In genomic region chr1:135523780-135524517, GRCm38 (mm10) we compare ENCODE assay signal across 12 mouse cellular contexts.
A peak's percentile ranks its signal among the peaks of the same experiment; 100 is the strongest.
DNase-seq lines count a peak whose midpoint lies in the region; ATAC-seq lines count a peak whose summit lies in the region.
"Had no signal": no experiment of that assay in that cellular context is flagged by ENCODE, and none has a peak within 500 bp of the region (broad histone marks: within the 10 kb centered on the region; RNA-seq: fewer than 3 reads in every experiment).

No protein-coding gene starts in this region.

- H3K4me2 ChIP-seq in hindbrain, embryonic 16.5 days (ENCODE audit: low read length): no peak overlapping the region
- no peak overlapping the region for H3K4me2 ChIP-seq in hindbrain, embryonic 14.5 days (replicated peaks)
- H3K4me2 ChIP-seq in heart, embryonic 12.5 days: peak overlapping the region; percentile 19
- peak overlapping the region; percentile 22; the same call in 1 of the 2 replicates for H3K4me2 ChIP-seq in stomach, embryonic 14.5 days (replicated peaks; ENCODE audit: low read depth, low read length)
- H3K4me2 ChIP-seq: neural tube, embryonic 13.5 days had no signal

- 0 out of 2 replicates have a peak, but pooled peaks have one; percentile 18 for ATAC-seq in hindbrain, embryonic 16.5 days
- no peak for ATAC-seq in hindbrain, embryonic 14.5 days (ENCODE audit: low FRiP score)
- ATAC-seq in megakaryocyte, adult 5-6 weeks (ENCODE audit: poor library complexity, severe bottlenecking): no peak
- ATAC-seq in heart, embryonic 12.5 days (ENCODE audit: insufficient number of reproducible peaks, low FRiP score): peak; percentile 74
- peak; percentile 57; the same call in 1 of the 2 replicates for ATAC-seq in stomach, embryonic 14.5 days (ENCODE audit: insufficient number of reproducible peaks, insufficient read depth, low FRiP score, low read depth)
- ATAC-seq: inflammation-experienced regulatory T-cells, adult 6 months had no signal

- peaks cover 8% of the 10 kb centered on the region for H3K36me3 ChIP-seq in hindbrain, embryonic 16.5 days (ENCODE audit: control insufficient read depth, insufficient read depth, low read length)
- peaks cover 9% of the 10 kb centered on the region for H3K36me3 ChIP-seq in hindbrain, embryonic 14.5 days (replicated peaks; ENCODE audit: control insufficient read depth, insufficient read depth)
- H3K36me3 ChIP-seq in megakaryocyte, embryonic 14.5 days (replicated peaks; ENCODE audit: low read length): peaks cover 63% of the 10 kb centered on the region
- H3K36me3 ChIP-seq in heart, embryonic 12.5 days: peaks cover 19% of the 10 kb centered on the region
- H3K36me3 ChIP-seq in stomach, embryonic 14.5 days (ENCODE audit: control insufficient read depth, insufficient read depth, low read length): no peaks in the 10 kb centered on the region

- H3K4me3 ChIP-seq in hindbrain, embryonic 16.5 days (ENCODE audit: low read length): no peak overlapping the region
- H3K4me3 ChIP-seq in hindbrain, embryonic 14.5 days (replicated peaks; ENCODE audit: low read length): no peak overlapping the region
- peak overlapping the region; percentile 14 for H3K4me3 ChIP-seq in megakaryocyte, embryonic 14.5 days (replicated peaks)
- H3K4me3 ChIP-seq in heart, embryonic 12.5 days: no peak overlapping the region
- no peak overlapping the region for H3K4me3 ChIP-seq in stomach, embryonic 14.5 days (ENCODE audit: low read depth, low read length)
- H3K4me3 ChIP-seq: neural tube, embryonic 13.5 days had no signal

- WGBS in hindbrain, embryonic 16.5 days: 73% methylated on average over 12 of the region's 12 CpGs
- WGBS in hindbrain, embryonic 14.5 days: 83% methylated on average over 12 of the region's 12 CpGs
- 33% methylated on average over 12 of the region's 12 CpGs for WGBS in heart, embryonic 12.5 days
- 21% methylated on average over 12 of the region's 12 CpGs for WGBS in stomach, embryonic 14.5 days

- H3K9ac ChIP-seq in hindbrain, embryonic 16.5 days (ENCODE audit: low read depth, low read length): no peak overlapping the region
- H3K9ac ChIP-seq in hindbrain, embryonic 14.5 days: no peak overlapping the region
- no peak overlapping the region for H3K9ac ChIP-seq in heart, embryonic 12.5 days
- H3K9ac ChIP-seq in stomach, embryonic 14.5 days (replicated peaks; ENCODE audit: low read depth, low read length): no peak overlapping the region
- H3K9ac ChIP-seq: neural tube, embryonic 13.5 days had no signal

- H3K4me1 ChIP-seq in hindbrain, embryonic 16.5 days (ENCODE audit: control insufficient read depth, insufficient read depth, low read depth, low read length): peaks cover 7% of the 10 kb centered on the region
- H3K4me1 ChIP-seq in hindbrain, embryonic 14.5 days (replicated peaks; ENCODE audit: control insufficient read depth, insufficient read depth, low read length): peaks cover 13% of the 10 kb centered on the region
- peaks cover 13% of the 10 kb centered on the region for H3K4me1 ChIP-seq in megakaryocyte, embryonic 14.5 days
- peaks cover 29% of the 10 kb centered on the region for H3K4me1 ChIP-seq in heart, embryonic 12.5 days (replicated peaks)
- H3K4me1 ChIP-seq in stomach, embryonic 14.5 days (ENCODE audit: control insufficient read depth, insufficient read depth, low read length): peaks cover 20% of the 10 kb centered on the region

- H3K27ac ChIP-seq in hindbrain, embryonic 16.5 days (ENCODE audit: low read depth, low read length): no peak overlapping the region
- H3K27ac ChIP-seq in hindbrain, embryonic 14.5 days: no peak overlapping the region
- peak overlapping the region; percentile 90 for H3K27ac ChIP-seq in heart, embryonic 12.5 days (ENCODE audit: poor library complexity, severe bottlenecking)
- H3K27ac ChIP-seq in stomach, embryonic 14.5 days (ENCODE audit: low read length): peak overlapping the region; percentile 85
- H3K27ac ChIP-seq: macrophage; neural tube, embryonic 13.5 days had no signal

- no peak for DNase-seq in hindbrain, embryonic 14.5 days (ENCODE audit: low spot score)
- DNase-seq in spleen, adult 12 weeks (ENCODE audit: low spot score): no peak
- DNase-seq in urinary bladder, postnatal 36 days (ENCODE audit: low spot score in 2 of 2): no peak
- DNase-seq: right cerebral cortex, postnatal 14 days had no signal

- H3K27me3 ChIP-seq in hindbrain, embryonic 16.5 days (replicated peaks; ENCODE audit: control insufficient read depth, insufficient read depth, low read length): no peaks in the 10 kb centered on the region
- no peaks in the 10 kb centered on the region for H3K27me3 ChIP-seq in hindbrain, embryonic 14.5 days (ENCODE audit: control insufficient read depth, insufficient read depth, low read length)
- no peaks in the 10 kb centered on the region for H3K27me3 ChIP-seq in megakaryocyte, embryonic 14.5 days (replicated peaks)
- H3K27me3 ChIP-seq in heart, embryonic 12.5 days (replicated peaks): no peaks in the 10 kb centered on the region
- no peaks in the 10 kb centered on the region for H3K27me3 ChIP-seq in stomach, embryonic 14.5 days (ENCODE audit: control insufficient read depth, insufficient read depth, low read length)
- H3K27me3 ChIP-seq: neural tube, embryonic 13.5 days had no signal

- H3K9me3 ChIP-seq in hindbrain, embryonic 16.5 days (ENCODE audit: control insufficient read depth, low read length): no peaks in the 10 kb centered on the region
- no peaks in the 10 kb centered on the region for H3K9me3 ChIP-seq in hindbrain, embryonic 14.5 days (ENCODE audit: control insufficient read depth, low read length)
- H3K9me3 ChIP-seq in megakaryocyte, embryonic 14.5 days: peaks cover 27% of the 10 kb centered on the region
- H3K9me3 ChIP-seq in heart, embryonic 12.5 days (replicated peaks): peaks cover 9% of the 10 kb centered on the region
- no peaks in the 10 kb centered on the region for H3K9me3 ChIP-seq in stomach, embryonic 14.5 days (ENCODE audit: control insufficient read depth, low read depth, low read length)
- H3K9me3 ChIP-seq: neural tube, embryonic 13.5 days had no signal

Comparison
In these comparisons a context has a peak if more than half of its experiments do, and no peak if none do; other contexts are left out.
1. ATAC-seq: peak in hindbrain, embryonic 16.5 days (single experiment), heart, embryonic 12.5 days (single experiment) and stomach, embryonic 14.5 days (single experiment); none in hindbrain, embryonic 14.5 days (single experiment) and megakaryocyte, adult 5-6 weeks (single experiment).
2. H3K27ac ChIP-seq: peak in heart, embryonic 12.5 days (single experiment) and stomach, embryonic 14.5 days (single experiment); none in hindbrain, embryonic 16.5 days (single experiment) and hindbrain, embryonic 14.5 days (single experiment).
3. H3K4me2 ChIP-seq: peak in heart, embryonic 12.5 days (single experiment) and stomach, embryonic 14.5 days (single experiment); none in hindbrain, embryonic 16.5 days (single experiment) and hindbrain, embryonic 14.5 days (single experiment).